Mouse (Mus musculus) lung, embryonic 15.5 days (tissue): ENCODE measurements around the gene Mtss1l. TPM values are rescaled to one million over a fixed set of nuclear protein-coding genes. Genes with fewer than 3 reads are reported as not detected.

Experiments
- ATAC-seq: fragments of 200-750 bp; cut with Nextera tagmentation; 2 replicates; pipeline ENCODE4 v1.8.0; 2017; ENCODE audit warnings: moderate number of reproducible peaks, borderline replicate concordance; ENCODE audit not compliant: low FRiP score, low TSS enrichment; ENCODE audit errors: extremely low read depth
- H3K27ac ChIP-seq: fragments of 300-500 bp; sonication (generic); 2 replicates; pipeline ENCODE4 v1.5.1; 2015; ENCODE audit warnings: moderate library complexity, mild to moderate bottlenecking, inconsistent platforms
- H3K27me3 ChIP-seq: fragments of 300-500 bp; sonication (generic); 2 replicates; pipeline ENCODE4 v1.6.1; 2015; ENCODE audit warnings: inconsistent platforms
- H3K36me3 ChIP-seq: fragments of 300-500 bp; sonication (generic); 2 replicates; pipeline ENCODE4 v1.6.1; 2015; ENCODE audit warnings: inconsistent platforms
- H3K4me1 ChIP-seq: fragments of 300-500 bp; sonication (generic); 2 replicates; pipeline ENCODE4 v1.6.1; 2015; ENCODE audit warnings: inconsistent platforms
- H3K4me2 ChIP-seq: fragments of 300-500 bp; sonication (generic); 2 replicates; pipeline ENCODE4 v1.6.1; 2015; ENCODE audit warnings: inconsistent platforms, mild to moderate bottlenecking, moderate library complexity
- H3K4me3 ChIP-seq: fragments of 300-500 bp; sonication (generic); 2 replicates; pipeline ENCODE4 v1.5.1; 2015; ENCODE audit warnings: mild to moderate bottlenecking, inconsistent platforms
- H3K9ac ChIP-seq: fragments of 300-500 bp; sonication (generic); 2 replicates; pipeline ENCODE4 v1.6.1; 2015; ENCODE audit warnings: inconsistent platforms
- H3K9me3 ChIP-seq: fragments of 300-500 bp; sonication (generic); 2 replicates; pipeline ENCODE4 v1.6.1; 2016; ENCODE audit warnings: inconsistent platforms
- WGBS: fragments of 180-500 bp; shearing (Covaris S2); methylation state at CpG from one replicate; pipeline ENCODE4 v1.1.7; 2015; 5-methylcytosine and 5-hydroxymethylcytosine counted together
- polyA plus RNA-seq: library from polyadenylated mRNA; unstranded; fragments of >200 nt; fragmentation: Nextera tagmentation; extraction: Ambion mirVana; gene quantifications from 2 replicates; pipeline ENCODE4 v1.2.1, GENCODE M21; 2015

Gene Mtss1l
- polyA plus RNA-seq, 1 experiment from 2014 or later: 23.0 TPM

DNA sequence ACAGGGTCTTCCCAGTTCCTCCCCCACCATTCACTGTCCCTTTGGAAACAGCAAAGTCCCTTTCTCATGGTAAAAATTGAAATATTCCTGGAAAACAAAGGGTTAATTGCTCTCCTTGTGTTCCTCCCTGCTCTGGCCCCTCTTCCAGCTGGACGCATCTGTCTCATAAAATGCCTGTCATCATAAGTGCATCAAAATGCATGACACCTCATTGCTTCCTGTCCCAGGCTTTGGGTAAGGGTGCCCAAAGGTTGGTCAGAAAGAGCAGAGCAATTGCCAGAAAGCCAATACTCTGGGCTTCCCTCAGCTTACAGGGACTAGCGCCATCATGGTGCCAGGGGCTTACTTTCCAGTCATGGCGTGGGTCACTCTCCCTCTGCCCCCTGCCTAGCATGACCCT lies 10.7 kb upstream of the Mtss1l start:
- Histone ChIP-seq H3K4me2 (peak overlapping the region; percentile 13; the same call in 1 of the 2 replicates), H3K9me3 (no peaks in the 10 kb centered on the region), H3K4me3 (no peak overlapping the region), H3K27me3 (no peaks in the 10 kb centered on the region), H3K9ac (no peak overlapping the region), H3K4me1 (peaks cover 73% of the 10 kb centered on the region), H3K36me3 (0 out of 2 replicates have a peak, but pooled peaks cover 3% of the 10 kb centered on the region), H3K27ac (peak overlapping the region; percentile 96)
- 46% methylated on average over 3 of the region's 3 CpGs for WGBS
- ATAC-seq: peak; percentile 52; the same call in 1 of the 2 replicates

DNA sequence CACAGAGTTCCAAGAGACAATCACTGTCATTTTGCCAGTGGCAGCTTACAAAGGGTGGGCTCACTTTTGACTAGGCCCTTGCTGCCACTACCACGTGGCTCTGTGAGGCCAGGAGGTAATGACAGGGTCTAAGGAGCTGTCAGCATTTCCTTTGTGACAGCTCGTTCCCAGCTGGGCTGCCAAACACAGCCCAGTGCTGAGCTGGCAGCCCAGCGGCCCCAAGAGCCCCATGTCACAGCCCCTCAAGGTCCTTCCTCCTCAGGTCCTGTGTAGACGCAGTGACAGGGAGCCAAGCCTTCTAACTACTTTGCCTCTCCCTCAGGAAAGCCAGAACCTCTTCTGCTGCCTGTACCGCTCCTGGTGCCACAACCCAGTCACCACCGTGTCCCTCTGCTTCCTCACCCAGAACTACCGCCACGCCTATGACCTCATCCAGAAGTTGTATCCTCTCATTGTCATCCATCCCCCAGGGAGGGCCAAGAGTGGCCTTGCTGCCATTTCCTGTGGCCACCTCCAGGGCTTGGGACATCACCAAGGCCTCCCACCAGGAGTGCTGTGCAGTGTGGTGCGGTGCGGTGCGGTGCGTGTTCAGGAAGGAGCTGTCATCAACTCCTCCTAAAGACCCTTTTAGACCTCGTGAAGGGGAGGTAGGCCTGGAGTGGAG lies 9.9 kb upstream of the Mtss1l start:
- Histone ChIP-seq H3K9me3 (no peaks in the 10 kb centered on the region), H3K9ac (no peak overlapping the region), H3K4me2 (0 out of 2 replicates have a peak overlapping the region, but pooled peaks have one; percentile 13), H3K27me3 (no peaks in the 10 kb centered on the region), H3K4me1 (peaks cover 73% of the 10 kb centered on the region), H3K27ac (peak overlapping the region; percentile 96), H3K4me3 (no peak overlapping the region), H3K36me3 (0 out of 2 replicates have a peak, but pooled peaks cover 3% of the 10 kb centered on the region)
- peak; percentile 74 for ATAC-seq
- 44% methylated on average over 13 of the region's 13 CpGs for WGBS

- no peak for ATAC-seq
- Histone ChIP-seq H3K9me3 (no peaks in the 10 kb centered on the region), H3K27ac (peak overlapping the region; percentile 96), H3K4me3 (no peak overlapping the region), H3K36me3 (0 out of 2 replicates have a peak, but pooled peaks cover 3% of the 10 kb centered on the region), H3K9ac (0 out of 2 replicates have a peak overlapping the region, but pooled peaks have one; percentile 7), H3K4me1 (peaks cover 84% of the 10 kb centered on the region), H3K27me3 (no peaks in the 10 kb centered on the region), H3K4me2 (no peak overlapping the region)
- WGBS: 65% methylated on average over 7 of the region's 7 CpGs
Measured at GRCm38 (mm10) chr8:110713073-110713472, 8.2 kb upstream of the Mtss1l start.

DNA sequence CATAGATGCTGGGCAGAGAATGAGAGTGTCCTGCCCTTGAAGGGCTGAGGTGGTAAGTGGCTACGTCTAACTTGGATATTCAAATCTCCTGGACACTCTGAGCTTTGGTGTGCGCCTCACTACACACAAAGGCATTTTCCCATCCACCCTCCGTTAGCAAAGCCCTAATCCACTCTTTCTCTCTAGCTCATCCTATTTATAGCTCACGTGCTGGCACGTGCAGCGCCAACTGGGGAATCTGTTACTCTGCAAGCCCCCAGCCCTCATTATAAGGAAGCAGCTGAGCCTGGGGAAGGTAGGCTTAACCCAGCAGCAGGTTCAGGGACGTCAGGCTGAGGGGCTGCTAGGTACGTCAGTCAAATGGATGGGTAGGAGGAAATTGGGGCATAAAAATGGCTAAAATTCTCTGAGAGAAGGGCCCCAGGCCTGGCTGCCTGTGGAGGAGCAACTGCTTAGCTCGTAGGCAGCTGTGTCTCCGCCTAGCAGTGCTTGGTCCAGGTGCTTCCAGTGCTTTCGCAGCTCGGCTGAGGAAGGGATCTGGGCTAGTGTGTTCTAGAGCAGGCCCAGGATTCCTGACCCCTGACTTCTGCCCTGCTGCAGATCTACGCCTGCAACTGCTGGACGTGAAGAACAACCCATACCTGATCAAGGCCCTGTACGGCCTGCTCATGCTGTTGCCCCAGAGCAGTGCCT lies 6.3 kb upstream of the Mtss1l start:
- ATAC-seq: no peak
- H3K9ac ChIP-seq: no peak overlapping the region
- no peaks in the 10 kb centered on the region for H3K27me3 ChIP-seq
- no peaks in the 10 kb centered on the region for H3K9me3 ChIP-seq
- 0 out of 2 replicates have a peak, but pooled peaks cover 3% of the 10 kb centered on the region for H3K36me3 ChIP-seq
- H3K27ac ChIP-seq: peak overlapping the region; percentile 97
- 83% methylated on average over 15 of the region's 15 CpGs for WGBS
- peaks cover 85% of the 10 kb centered on the region for H3K4me1 ChIP-seq
- no peak overlapping the region for H3K4me3 ChIP-seq
- no peak overlapping the region for H3K4me2 ChIP-seq

GRCm38 (mm10) chr8:110716075-110716474 lies 5.2 kb upstream of the Mtss1l start:
- Histone ChIP-seq H3K9ac (no peak overlapping the region), H3K27me3 (no peaks in the 10 kb centered on the region), H3K36me3 (0 out of 2 replicates have a peak, but pooled peaks cover 3% of the 10 kb centered on the region), H3K27ac (peak overlapping the region; percentile 97), H3K4me3 (no peak overlapping the region), H3K4me1 (peaks cover 84% of the 10 kb centered on the region), H3K9me3 (no peaks in the 10 kb centered on the region), H3K4me2 (no peak overlapping the region)
- 53% methylated on average over 4 of the region's 4 CpGs for WGBS
- ATAC-seq: peak; percentile 4; the same call in 1 of the 2 replicates

GRCm38 (mm10) chr8:110717131-110717530 lies 4.1 kb upstream of the Mtss1l start:
- WGBS: 31% methylated on average over 7 of the region's 7 CpGs
- peaks cover 74% of the 10 kb centered on the region for H3K4me1 ChIP-seq
- H3K9ac ChIP-seq: no peak overlapping the region
- peak; percentile 6; the same call in 1 of the 2 replicates for ATAC-seq
- no peaks in the 10 kb centered on the region for H3K9me3 ChIP-seq
- no peak overlapping the region for H3K4me2 ChIP-seq
- H3K27ac ChIP-seq: peak overlapping the region; percentile 97
- H3K36me3 ChIP-seq: 0 out of 2 replicates have a peak, but pooled peaks cover 3% of the 10 kb centered on the region
- no peak overlapping the region for H3K4me3 ChIP-seq
- no peaks in the 10 kb centered on the region for H3K27me3 ChIP-seq

DNA sequence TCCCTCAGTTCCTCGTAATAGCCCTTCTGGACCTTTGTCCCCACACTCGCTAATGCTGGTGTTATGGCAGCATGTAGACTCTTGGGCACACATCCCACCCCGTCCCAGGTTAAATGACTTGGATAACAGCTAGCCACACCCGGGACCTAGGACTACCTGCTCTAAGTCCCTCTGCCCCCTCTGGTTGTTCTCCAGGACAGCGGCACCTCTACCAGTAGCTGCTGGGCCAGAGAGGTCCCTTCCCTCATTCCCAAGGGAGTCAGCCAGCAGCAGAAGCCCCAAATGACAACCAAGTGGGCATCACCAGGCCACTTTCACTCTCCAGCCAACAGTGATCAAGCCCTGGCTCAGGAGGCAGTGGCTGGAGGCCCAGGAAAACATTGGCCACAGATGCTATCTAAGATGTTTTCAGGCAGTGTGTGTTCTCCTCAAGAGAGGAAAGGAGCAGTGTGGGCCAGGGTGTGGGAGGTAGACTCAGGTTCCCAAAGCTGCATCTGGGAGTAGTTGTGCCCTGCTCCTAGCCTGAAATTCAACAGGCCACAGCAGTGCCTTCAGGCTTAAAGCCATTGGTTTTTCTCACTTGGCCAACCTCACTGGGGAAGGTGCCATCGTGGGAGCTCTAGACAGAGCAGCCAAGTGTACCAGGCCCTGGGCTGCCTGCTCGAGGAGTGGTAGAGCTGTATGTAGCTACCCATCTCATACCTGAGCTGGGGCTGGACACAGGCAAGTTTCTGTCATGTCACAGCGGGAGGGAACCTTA lies 2.9 kb upstream of the Mtss1l start:
- ATAC-seq: no peak
- peak overlapping the region; percentile 97 for H3K27ac ChIP-seq
- H3K36me3 ChIP-seq: 0 out of 2 replicates have a peak, but pooled peaks cover 3% of the 10 kb centered on the region
- no peak overlapping the region for H3K4me2 ChIP-seq
- no peaks in the 10 kb centered on the region for H3K27me3 ChIP-seq
- peaks cover 73% of the 10 kb centered on the region for H3K4me1 ChIP-seq
- no peaks in the 10 kb centered on the region for H3K9me3 ChIP-seq
- no peak overlapping the region for H3K4me3 ChIP-seq
- WGBS: 74% methylated on average over 8 of the region's 8 CpGs
- H3K9ac ChIP-seq: no peak overlapping the region

DNA sequence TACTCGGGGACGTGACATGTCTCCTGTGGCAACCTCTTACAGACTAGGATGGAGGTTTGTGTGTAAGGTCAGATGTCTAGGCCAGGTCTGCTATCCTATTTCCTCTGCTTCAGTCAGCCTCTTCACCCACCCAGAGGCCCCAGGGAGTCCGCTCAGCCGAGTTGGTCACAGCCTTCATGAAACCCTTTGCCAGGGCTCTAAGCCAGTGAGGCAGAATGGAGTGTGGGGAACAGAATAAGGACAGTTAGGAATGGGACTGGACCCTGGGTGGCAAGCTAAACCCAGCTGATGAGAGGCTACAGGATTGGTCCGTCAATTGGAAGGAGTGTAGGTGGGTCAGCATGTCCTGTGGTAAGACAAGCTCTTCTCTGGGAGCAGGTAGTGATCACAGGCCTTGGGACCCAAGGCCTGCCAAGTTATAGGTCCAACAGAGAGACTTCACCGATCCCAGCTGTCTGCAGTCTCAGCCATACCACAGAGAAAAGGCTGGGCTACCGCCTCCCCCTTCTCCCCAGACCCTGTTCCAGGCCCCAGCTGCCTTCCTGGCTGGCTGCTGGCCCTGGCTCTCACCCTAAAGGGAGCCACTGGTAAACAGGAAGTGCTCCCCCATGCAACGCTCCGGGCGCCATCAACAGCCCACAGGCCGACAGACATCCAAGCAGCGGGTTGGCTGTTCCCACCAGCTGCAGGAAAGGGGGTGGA lies 2.2 kb upstream of the Mtss1l start:
- 33% methylated on average over 12 of the region's 12 CpGs for WGBS
- peaks cover 80% of the 10 kb centered on the region for H3K4me1 ChIP-seq
- no peaks in the 10 kb centered on the region for H3K9me3 ChIP-seq
- ATAC-seq: peak; percentile 68
- 0 out of 2 replicates have a peak overlapping the region, but pooled peaks have one; percentile 19 for H3K9ac ChIP-seq
- H3K4me3 ChIP-seq: no peak overlapping the region
- H3K27ac ChIP-seq: peak overlapping the region; percentile 97
- peak overlapping the region; percentile 87; the same call in 1 of the 2 replicates for H3K4me2 ChIP-seq
- H3K36me3 ChIP-seq: no peaks in the 10 kb centered on the region
- no peaks in the 10 kb centered on the region for H3K27me3 ChIP-seq

GRCm38 (mm10) chr8:110719898-110720653 lies 1.2 kb upstream of the Mtss1l start:
- Histone ChIP-seq H3K4me1 (peaks cover 88% of the 10 kb centered on the region), H3K36me3 (no peaks in the 10 kb centered on the region), H3K4me3 (no peak overlapping the region), H3K9ac (0 out of 2 replicates have a peak overlapping the region, but pooled peaks have one; percentile 19), H3K27me3 (no peaks in the 10 kb centered on the region), H3K27ac (peak overlapping the region; percentile 97), H3K4me2 (peak overlapping the region; percentile 87), H3K9me3 (no peaks in the 10 kb centered on the region)
- WGBS: 40% methylated on average over 6 of the region's 6 CpGs
- ATAC-seq: no peak

GRCm38 (mm10) chr8:110721606-110722413 lies 534 bp downstream of the Mtss1l start:
- peak; percentile 21 for ATAC-seq
- H3K4me2 ChIP-seq: peak overlapping the region; percentile 87
- H3K9me3 ChIP-seq: no peaks in the 10 kb centered on the region
- peaks cover 86% of the 10 kb centered on the region for H3K4me1 ChIP-seq
- no peaks in the 10 kb centered on the region for H3K36me3 ChIP-seq
- WGBS: 1% methylated on average over 48 of the region's 59 CpGs
- H3K27me3 ChIP-seq: no peaks in the 10 kb centered on the region
- peak overlapping the region; percentile 90 for H3K9ac ChIP-seq
- peak overlapping the region; percentile 97 for H3K27ac ChIP-seq
- H3K4me3 ChIP-seq: peak overlapping the region; percentile 79
